Mouse (Mus musculus): ENCODE measurements around the gene C1qtnf5. TPM values are rescaled to one million over a fixed set of nuclear protein-coding genes. Genes with fewer than 3 reads are reported as not detected.

Gene C1qtnf5
- 0.61 to 1.0 TPM in 2 of 4 replicates, not detected in the others for total RNA-seq (2023; ENCODE audit: inconsistent age)

GRCm38 (mm10) chr9:44107110-44107509 lies at the start of gene C1qtnf5:
TSS of gene C1qtnf5 (plus strand) at chr9:44107245.

GRCm38 (mm10) chr9:44066785-44067225 lies 40.2 kb upstream of the C1qtnf5 start, which contains the start of gene Usp2:
TSS of gene Usp2 (plus strand) at chr9:44067021.

GRCm38 (mm10) chr9:44101490-44101889 lies 5.6 kb upstream of the C1qtnf5 start, which contains the start of gene Mfrp:
TSS of gene Mfrp (plus strand) at chr9:44101729.

GRCm38 (mm10) chr9:44113105-44113789 lies 6.2 kb downstream of the C1qtnf5 start, which contains the start of the genes Gm49380 and Rnf26:
TSS of gene Gm49380 (minus strand) at chr9:44113500.
TSS of gene Rnf26 (minus strand) at chr9:44113517.

DNA sequence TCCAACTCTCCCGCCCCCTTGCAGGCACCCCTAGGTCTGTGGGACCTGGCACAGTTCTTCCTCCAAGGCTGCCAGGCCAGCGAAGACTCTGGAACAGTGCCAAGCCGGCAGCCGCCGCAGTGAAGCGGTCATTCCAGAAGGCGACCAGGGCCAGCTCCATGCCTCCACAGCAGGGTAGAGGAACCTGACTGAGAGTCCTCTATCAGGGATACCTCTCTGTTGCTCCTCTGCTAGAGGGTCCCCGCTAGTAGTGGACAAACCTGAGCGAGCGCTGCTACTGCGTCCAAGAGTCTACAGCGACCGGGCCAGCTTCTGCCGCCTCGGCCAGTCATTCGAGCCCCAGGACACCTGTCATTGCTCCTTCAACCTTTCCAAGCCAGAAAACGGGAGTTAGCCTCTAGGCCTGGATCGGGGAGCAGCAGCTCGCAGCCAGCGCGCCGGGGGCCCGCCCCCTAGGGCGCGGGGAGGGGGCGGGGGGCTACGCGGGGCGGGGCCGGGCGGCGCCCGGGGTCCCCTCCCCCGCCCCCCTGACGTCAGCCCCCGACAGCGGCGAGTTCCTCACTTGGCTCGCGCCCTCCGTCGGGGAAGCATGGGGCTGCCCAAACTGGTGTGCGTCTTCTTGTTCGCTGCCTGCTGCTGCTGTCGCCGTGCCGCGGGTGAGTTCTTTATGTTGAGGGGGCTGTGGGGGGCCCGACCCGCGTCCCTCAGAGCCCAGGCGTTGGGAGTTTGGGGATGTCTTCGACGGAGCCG lies 27.2 kb downstream of the C1qtnf5 start, which contains the start of gene Mcam:
Gene Mcam (plus strand): TSS at position 369 of the 750 bp plus-strand sequence.

Other genes starting within 250 kb of the C1qtnf5 start
- gene Thy1, start 63.9 kb upstream of the C1qtnf5 start, total RNA-seq (2023; ENCODE audit: inconsistent age), result 1.1 to 3.8 TPM (median 1.7 TPM) in 4 replicates
- gene Usp2, start 40.2 kb upstream of the C1qtnf5 start, total RNA-seq (2023; ENCODE audit: inconsistent age), result 15.2 to 23.6 TPM (median 16.0 TPM) in 4 replicates
- 0.24 to 0.78 TPM in 2 of 4 replicates, not detected in the others for gene Mfrp, start 5.5 kb upstream of the C1qtnf5 start, total RNA-seq (2023; ENCODE audit: inconsistent age)
- gene Gm49380, start 6.3 kb downstream of the C1qtnf5 start, total RNA-seq (2023; ENCODE audit: inconsistent age), result 0.22 to 0.39 TPM in 2 of 4 replicates, not detected in the others
- gene Rnf26, start 6.3 kb downstream of the C1qtnf5 start, total RNA-seq (2023; ENCODE audit: inconsistent age), result 20.9 to 25.0 TPM (median 21.7 TPM) in 4 replicates
- 0.32 to 1.6 TPM (median 0.39 TPM) in 4 replicates for gene Mcam, start 27.2 kb downstream of the C1qtnf5 start, total RNA-seq (2023; ENCODE audit: inconsistent age)
- 130 to 138 TPM (median 133 TPM) in 4 replicates for gene Cbl, start 126.8 kb downstream of the C1qtnf5 start, total RNA-seq (2023; ENCODE audit: inconsistent age)
- gene Ccdc153, start 133.4 kb downstream of the C1qtnf5 start, total RNA-seq (2023; ENCODE audit: inconsistent age), result not detected in 4 replicates
- gene Pdzd3, start 144.2 kb downstream of the C1qtnf5 start, total RNA-seq (2023; ENCODE audit: inconsistent age), result 0.22 to 0.26 TPM in 2 of 4 replicates, not detected in the others
- gene Nlrx1, start 161.4 kb downstream of the C1qtnf5 start, total RNA-seq (2023; ENCODE audit: inconsistent age), result 5.2 to 8.8 TPM (median 6.3 TPM) in 4 replicates
- not detected in 4 replicates for gene Abcg4, start 181.4 kb downstream of the C1qtnf5 start, total RNA-seq (2023; ENCODE audit: inconsistent age)
- 53.5 to 73.3 TPM (median 58.7 TPM) in 4 replicates for gene Hinfp, start 198.4 kb downstream of the C1qtnf5 start, total RNA-seq (2023; ENCODE audit: inconsistent age)
- gene C2cd2l, start 213.0 kb downstream of the C1qtnf5 start, total RNA-seq (2023; ENCODE audit: inconsistent age), result 13.1 to 19.2 TPM (median 17.3 TPM) in 4 replicates
- 8.3 to 12.1 TPM (median 9.3 TPM) in 4 replicates for gene Dpagt1, start 218.8 kb downstream of the C1qtnf5 start, total RNA-seq (2023; ENCODE audit: inconsistent age)
- gene H2afx, start 227.4 kb downstream of the C1qtnf5 start, total RNA-seq (2023; ENCODE audit: inconsistent age), result 41.9 to 44.6 TPM (median 42.6 TPM) in 4 replicates
- gene Hmbs, start 237.0 kb downstream of the C1qtnf5 start, total RNA-seq (2023; ENCODE audit: inconsistent age), result 15.8 to 19.8 TPM (median 18.8 TPM) in 4 replicates